Mouse (Mus musculus) MN1 (cell line): Measurements from ENCODE around the gene Lipm.

Experiments
- DNase-seq: peaks from one replicate; pipeline ENCODE4 v3.0.0-alpha.2; 2016; ENCODE audit warnings: low spot score

Gene Lipm

GRCm38 (mm10) chr19:34100633-34101032 is at the start of gene Lipm:
Lipm (plus strand) TSS chr19:34100933.
- no peak for DNase-seq

- DNase-seq = no peak
These were observed 49.2 kb upstream of the Lipm start for GRCm38 (mm10) chr19:34051502-34051901.

- no peak for DNase-seq
These were observed 37.2 kb upstream of the Lipm start for GRCm38 (mm10) chr19:34063547-34063946.

- no peak for DNase-seq
These were observed 36.7 kb upstream of the Lipm start for GRCm38 (mm10) chr19:34064059-34064458.

GRCm38 (mm10) chr19:34066779-34067472 is 33.8 kb upstream of the Lipm start, which contains the start of gene Lipn:
Lipn (plus strand) TSS chr19:34067358.
- no peak for DNase-seq

GRCm38 (mm10) chr19:34074239-34074638 is 26.5 kb upstream of the Lipm start:
- DNase-seq = no peak

GRCm38 (mm10) chr19:34078130-34078529 is 22.6 kb upstream of the Lipm start:
- DNase-seq = no peak

- no peak for DNase-seq
These were observed 11.6 kb upstream of the Lipm start for GRCm38 (mm10) chr19:34089011-34089680.

GRCm38 (mm10) chr19:34095381-34095780 is 5.4 kb upstream of the Lipm start:
- no peak for DNase-seq

- no peak for DNase-seq
These were observed 4.5 kb upstream of the Lipm start for GRCm38 (mm10) chr19:34096228-34096627.

- no peak for DNase-seq
These were observed 1.2 kb downstream of the Lipm start for GRCm38 (mm10) chr19:34101888-34102287.

- DNase-seq = no peak
These were observed 4.1 kb downstream of the Lipm start for GRCm38 (mm10) chr19:34104841-34105240.

- no peak for DNase-seq
These were observed 18.4 kb downstream of the Lipm start for GRCm38 (mm10) chr19:34119102-34119501.

- no peak for DNase-seq
These were observed 18.9 kb downstream of the Lipm start for GRCm38 (mm10) chr19:34119653-34120052.

GRCm38 (mm10) chr19:34120107-34120731 is 19.5 kb downstream of the Lipm start:
- DNase-seq = no peak

- no peak for DNase-seq
These were observed 38.1 kb downstream of the Lipm start for GRCm38 (mm10) chr19:34138720-34139430.

GRCm38 (mm10) chr19:34139431-34140046 is 38.8 kb downstream of the Lipm start:
- DNase-seq = no peak

GRCm38 (mm10) chr19:34148421-34148820 is 47.7 kb downstream of the Lipm start:
- DNase-seq = no peak

- no peak for DNase-seq
These were observed 51.2 kb downstream of the Lipm start for GRCm38 (mm10) chr19:34151909-34152308.

GRCm38 (mm10) chr19:34153263-34154144 is 52.8 kb downstream of the Lipm start:
- no peak for DNase-seq

GRCm38 (mm10) chr19:34162693-34163092 is 62.0 kb downstream of the Lipm start:
- no peak for DNase-seq
